Mouse (Mus musculus) hindbrain, embryonic 16.5 days (tissue): ENCODE measurements around the gene Smc5. TPM values are rescaled to one million over a fixed set of nuclear protein-coding genes. Genes with fewer than 3 reads are reported as not detected.

Source experiments
- ATAC-seq: fragments of 200-750 bp; cut with Nextera tagmentation; 2 replicates; pipeline ENCODE4 v1.8.0; 2017; ENCODE audit warnings: moderate TSS enrichment, moderate library complexity
- H3K27ac ChIP-seq: fragments of 300-500 bp; sonication (generic); 2 replicates; pipeline ENCODE4 v1.5.1; 2014; ENCODE audit warnings: low read depth, mild to moderate bottlenecking, control low read depth, low read length, moderate library complexity
- H3K27me3 ChIP-seq: fragments of 300-500 bp; sonication (generic); replicated peaks from 2 replicates; pipeline ENCODE4 v1.6.1; 2014; ENCODE audit warnings: low read length; ENCODE audit not compliant: control insufficient read depth, insufficient read depth
- H3K36me3 ChIP-seq: fragments of 300-500 bp; sonication (generic); 2 replicates; pipeline ENCODE4 v1.6.1; 2014; ENCODE audit warnings: mild to moderate bottlenecking, low read length, moderate library complexity, mixed read lengths; ENCODE audit not compliant: control insufficient read depth, insufficient read depth
- H3K4me1 ChIP-seq: fragments of 300-500 bp; sonication (generic); 2 replicates; pipeline ENCODE4 v1.6.1; 2014; ENCODE audit warnings: low read depth, low read length; ENCODE audit not compliant: control insufficient read depth, insufficient read depth
- H3K4me2 ChIP-seq: fragments of 300-500 bp; sonication (generic); 2 replicates; pipeline ENCODE4 v1.6.1; 2014; ENCODE audit warnings: mild to moderate bottlenecking, low read length, control low read depth, moderate library complexity
- H3K4me3 ChIP-seq: fragments of 300-500 bp; sonication (generic); 2 replicates; pipeline ENCODE4 v1.5.1; 2014; ENCODE audit warnings: mild to moderate bottlenecking, low read length, control low read depth, moderate library complexity
- H3K9ac ChIP-seq: fragments of 300-500 bp; sonication (generic); 2 replicates; pipeline ENCODE4 v1.6.1; 2014; ENCODE audit warnings: low read depth, mild to moderate bottlenecking, control low read depth, low read length, moderate library complexity
- H3K9me3 ChIP-seq: fragments of 300-500 bp; sonication (generic); 2 replicates; pipeline ENCODE4 v1.6.1; 2014; ENCODE audit warnings: mild to moderate bottlenecking, low read length, moderate library complexity; ENCODE audit not compliant: control insufficient read depth
- WGBS: fragments of 180-500 bp; shearing (Covaris S2); extraction: QIAGEN DNeasy Blood & Tissue Kit; methylation state at CpG from one replicate; pipeline ENCODE4 v1.1.7; 2014; 5-methylcytosine and 5-hydroxymethylcytosine counted together
- polyA plus RNA-seq: library from polyadenylated mRNA; unstranded; fragments of >200 nt; fragmentation: Nextera tagmentation; extraction: Ambion mirVana; gene quantifications from 2 replicates; pipeline ENCODE4 v1.2.1, GENCODE M21; 2015

Smc5 gene
- polyA plus RNA-seq, 1 experiment from 2014 or later = 21.2 TPM

GRCm38 (mm10) chr19:23175511-23175910 lies 98.2 kb downstream of the Smc5 start:
- no peak for ATAC-seq
- no peaks in the 10 kb centered on the region for H3K9me3 ChIP-seq
- no peak overlapping the region for H3K9ac ChIP-seq
- no peaks in the 10 kb centered on the region for H3K27me3 ChIP-seq
- no peak overlapping the region for H3K4me2 ChIP-seq
- no peak overlapping the region for H3K27ac ChIP-seq
- H3K4me3 ChIP-seq = no peak overlapping the region
- H3K36me3 ChIP-seq = no peaks in the 10 kb centered on the region
- H3K4me1 ChIP-seq = no peaks in the 10 kb centered on the region
- WGBS = 83% methylated on average over 2 of the region's 2 CpGs

- ATAC-seq = no peak
- H3K36me3 ChIP-seq = no peaks in the 10 kb centered on the region
- H3K9me3 ChIP-seq = no peaks in the 10 kb centered on the region; the same call in 1 of the 2 replicates
- H3K27ac ChIP-seq = no peak overlapping the region
- H3K4me1 ChIP-seq = no peaks in the 10 kb centered on the region
- no peak overlapping the region for H3K9ac ChIP-seq
- H3K27me3 ChIP-seq = no peaks in the 10 kb centered on the region
- 72% methylated on average over 3 of the region's 3 CpGs for WGBS
- H3K4me2 ChIP-seq = no peak overlapping the region
- no peak overlapping the region for H3K4me3 ChIP-seq
Measured at GRCm38 (mm10) chr19:23175090-23175489, 98.6 kb downstream of the Smc5 start.

- ATAC-seq = no peak
- Histone ChIP-seq H3K27ac (no peak overlapping the region), H3K4me2 (no peak overlapping the region), H3K27me3 (no peaks in the 10 kb centered on the region), H3K36me3 (no peaks in the 10 kb centered on the region), H3K9ac (no peak overlapping the region), H3K4me3 (no peak overlapping the region), H3K9me3 (no peaks in the 10 kb centered on the region; the same call in 1 of the 2 replicates), H3K4me1 (no peaks in the 10 kb centered on the region)
- 74% methylated on average over 2 of the region's 2 CpGs for WGBS
Measured at GRCm38 (mm10) chr19:23171136-23171535, 102.6 kb downstream of the Smc5 start.

DNA sequence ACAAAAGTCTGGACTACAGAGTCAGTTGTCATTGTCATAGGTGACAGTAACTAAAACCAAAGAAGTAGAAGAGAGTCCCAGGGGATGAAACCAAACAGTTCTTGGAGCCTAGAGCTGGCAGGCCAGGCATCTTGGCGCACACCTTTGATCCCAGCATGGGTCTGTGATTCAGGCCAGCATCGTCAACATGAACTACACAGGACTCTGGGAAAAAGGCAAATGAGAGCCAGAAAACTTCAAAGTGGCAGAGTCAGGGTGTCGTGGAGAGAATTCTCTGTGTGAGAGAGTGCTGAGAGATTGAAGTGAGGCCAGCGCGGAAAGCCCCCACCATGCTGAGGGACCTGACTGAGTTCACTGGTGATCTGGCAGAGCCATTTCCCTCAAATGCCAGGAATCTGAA lies 103.2 kb downstream of the Smc5 start:
- no peak overlapping the region for H3K9ac ChIP-seq
- 60% methylated on average over 5 of the region's 5 CpGs for WGBS
- H3K4me2 ChIP-seq = no peak overlapping the region
- no peak overlapping the region for H3K27ac ChIP-seq
- no peaks in the 10 kb centered on the region for H3K27me3 ChIP-seq
- no peaks in the 10 kb centered on the region for H3K4me1 ChIP-seq
- H3K9me3 ChIP-seq = no peaks in the 10 kb centered on the region; the same call in 1 of the 2 replicates
- ATAC-seq = peak; percentile 37; the same call in 1 of the 2 replicates
- H3K36me3 ChIP-seq = no peaks in the 10 kb centered on the region
- H3K4me3 ChIP-seq = no peak overlapping the region

DNA sequence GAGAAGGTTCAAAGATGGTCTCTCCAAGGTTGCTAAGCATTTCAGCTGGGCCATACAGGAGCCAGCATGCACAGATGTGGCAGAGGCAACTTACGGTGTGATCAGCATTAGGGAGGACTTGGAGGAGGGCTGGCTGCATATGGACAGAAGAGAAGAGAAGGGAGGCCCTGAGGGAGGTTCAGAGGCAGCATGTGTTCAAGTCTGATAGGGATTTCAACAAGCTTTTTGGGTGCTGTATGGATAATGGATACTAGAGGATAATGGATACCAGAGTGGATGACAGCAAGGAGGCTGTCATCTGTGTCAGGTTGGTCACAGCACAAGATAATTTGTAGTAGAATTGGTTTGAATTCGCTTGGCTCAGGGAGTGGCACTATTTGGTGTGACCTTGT lies 104.0 kb downstream of the Smc5 start:
- H3K36me3 ChIP-seq = no peaks in the 10 kb centered on the region
- H3K27ac ChIP-seq = no peak overlapping the region
- no peak overlapping the region for H3K4me2 ChIP-seq
- WGBS = 95% methylated on average over 2 of the region's 2 CpGs
- no peak overlapping the region for H3K4me3 ChIP-seq
- H3K27me3 ChIP-seq = no peaks in the 10 kb centered on the region
- no peak overlapping the region for H3K9ac ChIP-seq
- no peak for ATAC-seq
- no peaks in the 10 kb centered on the region for H3K4me1 ChIP-seq
- H3K9me3 ChIP-seq = no peaks in the 10 kb centered on the region; the same call in 1 of the 2 replicates

DNA sequence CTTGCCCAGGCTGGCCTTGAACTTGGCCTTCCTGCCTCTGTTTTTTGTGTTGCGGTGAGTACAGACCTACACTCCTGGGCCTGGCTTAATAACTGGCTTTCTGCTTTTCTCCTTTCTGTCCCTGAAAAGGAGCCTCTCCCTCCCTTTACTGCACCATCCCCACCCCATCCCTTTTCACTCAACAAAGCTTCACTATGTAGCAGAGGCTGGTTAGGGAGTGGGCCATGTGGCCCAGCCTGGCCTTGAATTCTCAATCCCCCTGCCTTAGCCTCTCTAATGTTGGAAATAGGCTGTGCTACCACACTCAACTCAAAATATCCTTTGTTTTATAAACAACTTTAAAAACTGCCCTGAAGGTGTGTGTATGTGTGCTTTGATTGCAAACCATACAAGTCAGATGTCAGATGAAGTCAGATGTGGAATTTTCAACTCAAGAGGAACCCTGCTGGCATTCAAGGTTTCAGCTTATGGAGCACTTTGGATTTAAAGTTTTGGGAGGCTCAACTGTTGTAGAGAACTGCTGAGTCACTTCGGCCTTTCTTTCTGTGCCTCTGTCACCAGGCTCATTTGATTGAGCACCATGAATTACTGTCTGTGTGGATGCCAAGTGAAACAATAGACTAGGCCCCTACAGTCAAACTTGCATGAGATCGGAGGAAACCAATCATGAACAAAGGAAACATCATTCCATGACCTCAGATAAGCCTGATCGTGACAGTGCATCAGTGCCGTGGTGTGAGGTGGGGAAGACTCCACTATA lies 104.6 kb downstream of the Smc5 start:
- Histone ChIP-seq H3K9me3 (no peaks in the 10 kb centered on the region; the same call in 1 of the 2 replicates), H3K27me3 (no peaks in the 10 kb centered on the region), H3K4me2 (no peak overlapping the region), H3K36me3 (no peaks in the 10 kb centered on the region), H3K9ac (no peak overlapping the region), H3K4me3 (no peak overlapping the region), H3K27ac (no peak overlapping the region), H3K4me1 (no peaks in the 10 kb centered on the region)
- WGBS = 72% methylated on average over 5 of the region's 5 CpGs
- no peak for ATAC-seq

- no peak for ATAC-seq
- H3K4me1 ChIP-seq = no peaks in the 10 kb centered on the region
- no peaks in the 10 kb centered on the region for H3K27me3 ChIP-seq
- no peak overlapping the region for H3K27ac ChIP-seq
- no peak overlapping the region for H3K4me2 ChIP-seq
- H3K36me3 ChIP-seq = no peaks in the 10 kb centered on the region
- no peaks in the 10 kb centered on the region; the same call in 1 of the 2 replicates for H3K9me3 ChIP-seq
- H3K9ac ChIP-seq = no peak overlapping the region
- H3K4me3 ChIP-seq = no peak overlapping the region
- 66% methylated on average over 11 of the region's 11 CpGs for WGBS
Measured at GRCm38 (mm10) chr19:23166550-23167284, 107.0 kb downstream of the Smc5 start.

- H3K4me2 ChIP-seq = no peak overlapping the region
- no peaks in the 10 kb centered on the region for H3K9me3 ChIP-seq
- ATAC-seq = no peak
- no peaks in the 10 kb centered on the region for H3K36me3 ChIP-seq
- H3K4me3 ChIP-seq = no peak overlapping the region
- H3K27ac ChIP-seq = no peak overlapping the region
- H3K9ac ChIP-seq = no peak overlapping the region
- 89% methylated on average over 16 of the region's 16 CpGs for WGBS
- no peaks in the 10 kb centered on the region for H3K4me1 ChIP-seq
- no peaks in the 10 kb centered on the region for H3K27me3 ChIP-seq
Measured at GRCm38 (mm10) chr19:23164651-23165240, 109.0 kb downstream of the Smc5 start.

DNA sequence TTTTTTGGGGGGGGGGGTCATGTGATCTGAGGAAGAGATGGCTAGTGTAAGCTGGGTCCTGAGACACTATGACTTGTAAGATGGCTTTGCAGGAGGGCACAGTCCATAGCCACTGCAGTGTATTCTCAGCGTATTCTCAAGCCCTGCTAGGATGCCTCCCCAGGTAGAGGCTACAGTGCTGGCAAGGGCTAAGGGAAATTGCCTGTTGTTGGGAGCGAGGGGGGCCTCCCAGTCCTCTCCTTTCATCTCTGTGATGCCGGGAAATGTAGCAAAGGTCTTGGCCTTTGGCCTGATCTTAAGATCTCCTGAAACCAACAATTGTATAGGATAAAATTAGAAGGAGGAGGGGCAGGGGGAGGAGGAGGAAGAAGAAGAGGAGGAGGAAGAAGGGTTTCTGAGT lies 110.3 kb downstream of the Smc5 start:
- H3K9ac ChIP-seq = no peak overlapping the region
- H3K4me1 ChIP-seq = no peaks in the 10 kb centered on the region
- no peak overlapping the region for H3K4me2 ChIP-seq
- 39% methylated on average over 3 of the region's 3 CpGs for WGBS
- H3K9me3 ChIP-seq = no peaks in the 10 kb centered on the region
- no peak for ATAC-seq
- H3K36me3 ChIP-seq = no peaks in the 10 kb centered on the region
- no peak overlapping the region for H3K4me3 ChIP-seq
- no peak overlapping the region for H3K27ac ChIP-seq
- no peaks in the 10 kb centered on the region for H3K27me3 ChIP-seq
